Mouse (Mus musculus): ENCODE measurements around the gene Hdac4.

- TF ChIP-seq CTCF (IDR thresholded peaks at IDR 0.05; ENCODE audit: control insufficient read depth, insufficient read depth, low read length): no peak
- TF ChIP-seq POLR2A (IDR thresholded peaks at IDR 0.05; ENCODE audit: borderline replicate concordance, control insufficient read depth, low read depth, low read length): no peak
Measured at GRCm38 (mm10) chr1:91954954-91955353, 240.5 kb downstream of the Hdac4 start.

All from bone marrow, adult 2 months (tissue).